Mouse (Mus musculus) small intestine, adult 2 months (tissue): ENCODE data around the gene Cabp4. TPM values are rescaled to one million over a fixed set of nuclear protein-coding genes. Genes with fewer than 3 reads are reported as not detected.
A peak's percentile ranks its signal among the peaks of the same experiment; 100 is the strongest.

Experiments
- H3K27ac ChIP-seq: fragments of 200-500 bp; 2 replicates; pipeline ENCODE4 v1.5.1; 2012; ENCODE audit warnings: low read depth, low read length, control low read depth, inconsistent platforms; ENCODE audit not compliant: insufficient read depth
- H3K27me3 ChIP-seq: fragments of 200-500 bp; 2 replicates; pipeline ENCODE4 v1.6.1; 2012; ENCODE audit warnings: mild to moderate bottlenecking, moderate library complexity, low read length, inconsistent platforms; ENCODE audit not compliant: control insufficient read depth, insufficient read depth
- H3K36me3 ChIP-seq: fragments of 200-500 bp; 2 replicates; pipeline ENCODE4 v1.6.1; 2012; ENCODE audit warnings: mild to moderate bottlenecking, low read length, control low read depth, inconsistent platforms; ENCODE audit not compliant: control insufficient read depth, insufficient read depth
- H3K4me1 ChIP-seq: fragments of 200-500 bp; 2 replicates; pipeline ENCODE4 v1.6.1; 2012; ENCODE audit warnings: low read length, inconsistent platforms, mixed read lengths; ENCODE audit not compliant: control insufficient read depth, insufficient read depth, insufficient read length
- H3K4me3 ChIP-seq: fragments of 200-500 bp; 2 replicates; pipeline ENCODE4 v1.5.1; 2012; ENCODE audit warnings: low read depth, mild to moderate bottlenecking, control low read depth, inconsistent platforms, low read length, moderate library complexity
- CTCF ChIP-seq: fragments of 200-500 bp; IDR thresholded peaks from 2 replicates; pipeline ENCODE4 v1.5.1; 2012; ENCODE audit warnings: low read depth, mild to moderate bottlenecking, control low read depth, inconsistent platforms, low read length, moderate library complexity, mixed read lengths; ENCODE audit not compliant: insufficient replicate concordance, insufficient read length; ENCODE audit errors: extremely low read depth
- POLR2A ChIP-seq: fragments of 200-500 bp; IDR thresholded peaks from 2 replicates; pipeline ENCODE4 v1.6.1; 2012; ENCODE audit warnings: low read depth, mild to moderate bottlenecking, control low read depth, inconsistent platforms, low read length, moderate library complexity
- WGBS: fragments of 180-500 bp; shearing (Covaris S2); methylation state at CpG from one replicate; pipeline ENCODE4 v1.1.7; 2018; 5-methylcytosine and 5-hydroxymethylcytosine counted together
- polyA plus RNA-seq: library from polyadenylated mRNA; depleted of rRNA; stranded (reverse); fragments of >200 nt; gene quantifications from 2 replicates; pipeline ENCODE4 v1.2.3, GENCODE M21; 2012

Cabp4 gene
- polyA plus RNA-seq, 1 experiment, result 0.42 TPM

DNA sequence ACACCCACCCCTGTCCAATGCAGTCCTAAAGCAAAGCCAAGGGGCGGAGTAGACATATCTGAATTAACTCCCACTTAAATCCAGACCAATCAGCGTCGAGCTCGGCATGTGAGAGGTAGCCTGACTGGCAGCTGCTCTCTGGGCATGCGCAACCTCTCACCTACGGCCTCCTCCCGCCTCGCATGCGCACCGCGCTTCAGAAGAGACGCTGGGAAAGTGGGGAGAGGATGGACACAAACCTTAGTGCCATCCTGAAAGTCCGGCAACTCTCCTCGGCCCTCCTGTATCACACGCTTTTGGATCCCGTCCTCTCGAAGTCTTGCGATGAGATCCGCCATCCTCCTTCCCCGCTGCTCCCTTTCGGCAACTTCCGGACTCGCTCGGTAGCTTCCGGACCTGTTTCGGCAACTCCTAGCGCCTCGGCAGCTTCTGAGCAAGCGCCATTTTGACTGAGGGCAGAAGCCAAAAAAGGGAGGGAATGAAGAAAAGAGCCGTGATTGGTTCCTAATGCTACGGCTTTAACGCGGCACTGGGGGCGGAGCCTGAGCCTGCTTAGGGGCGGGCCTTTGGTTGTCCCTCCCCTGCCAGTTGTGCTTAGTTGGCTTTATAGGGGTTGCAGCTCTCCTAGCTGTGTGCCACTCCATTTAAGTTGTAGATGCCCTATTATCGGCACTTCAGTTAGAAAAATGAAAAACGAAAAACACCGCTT, 22.6 kb downstream of the Cabp4 start:
- Histone ChIP-seq H3K27me3 (no peaks in the 10 kb centered on the region), H3K4me1 (peaks cover 12% of the 10 kb centered on the region; the same call in 1 of the 2 replicates), H3K4me3 (peak overlapping the region; percentile 68), H3K27ac (peak overlapping the region; percentile 79), H3K36me3 (peaks cover 14% of the 10 kb centered on the region; the same call in 1 of the 2 replicates)
- WGBS, result 3% methylated on average over 38 of the region's 38 CpGs
- TF ChIP-seq POLR2A, result peak; percentile 45
- no peak for TF ChIP-seq CTCF

DNA sequence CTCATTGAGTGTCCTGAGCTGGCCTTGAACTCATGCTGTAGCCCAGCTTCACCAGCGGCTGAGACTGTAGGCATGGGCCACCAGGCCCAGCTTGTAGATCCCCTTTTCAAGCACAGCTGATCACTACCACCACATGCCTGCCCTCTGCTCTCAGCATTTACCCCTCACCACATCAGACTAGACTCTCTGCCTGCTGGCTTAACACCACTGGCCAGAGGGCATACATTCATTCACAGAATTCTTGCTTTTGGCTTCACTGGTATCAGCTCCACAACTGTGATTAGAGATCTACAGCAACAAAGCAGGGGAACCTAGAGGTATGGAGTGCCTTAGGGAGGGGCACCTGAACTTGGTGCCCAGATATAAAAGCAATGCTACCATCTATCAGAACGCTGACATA, 23.3 kb downstream of the Cabp4 start:
- Histone ChIP-seq H3K4me3 (no peak overlapping the region), H3K36me3 (peaks cover 18% of the 10 kb centered on the region; the same call in 1 of the 2 replicates), H3K27ac (peak overlapping the region; percentile 46), H3K4me1 (peaks cover 12% of the 10 kb centered on the region; the same call in 1 of the 2 replicates), H3K27me3 (no peaks in the 10 kb centered on the region)
- TF ChIP-seq POLR2A, result no peak
- no peak for TF ChIP-seq CTCF
- 91% methylated on average over 2 of the region's 2 CpGs for WGBS

DNA sequence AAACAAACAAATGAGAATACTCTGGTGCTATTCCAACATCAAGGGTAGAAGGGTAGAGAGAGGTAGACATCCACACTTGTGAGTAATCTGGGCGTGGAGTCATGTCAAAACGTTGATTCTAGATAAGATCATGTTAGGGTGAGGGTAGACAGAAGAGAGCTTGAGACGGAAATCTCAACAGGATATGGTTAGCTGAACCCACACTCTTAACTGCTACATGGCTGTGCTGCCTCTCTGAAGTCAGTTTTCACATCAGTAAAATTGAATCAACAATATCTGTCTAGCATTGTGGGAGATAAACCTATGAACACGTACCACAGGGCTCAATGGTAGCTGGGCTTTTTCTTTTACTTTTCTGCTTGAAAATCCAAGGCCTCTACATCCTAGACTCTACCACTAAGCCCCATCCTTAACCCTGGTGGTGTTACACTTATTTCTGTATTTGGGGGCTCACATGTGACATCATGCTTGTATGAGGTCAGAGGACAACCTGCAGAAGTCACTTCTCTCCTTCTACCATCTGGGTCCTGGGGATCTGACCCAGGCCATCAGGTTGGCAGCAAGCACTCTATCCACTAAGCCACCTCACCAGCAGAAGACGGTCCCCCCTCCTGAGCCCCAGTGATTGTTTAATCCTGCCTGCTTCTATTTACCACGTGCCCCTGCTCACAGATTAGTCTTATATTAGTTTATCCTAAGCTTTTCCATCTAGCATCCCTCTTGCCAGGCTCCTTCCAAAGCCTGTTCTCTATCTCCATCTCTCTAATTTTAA, 23.9 kb downstream of the Cabp4 start:
- TF ChIP-seq CTCF (no peak), POLR2A (no peak)
- H3K4me1 ChIP-seq, result peaks cover 17% of the 10 kb centered on the region; the same call in 1 of the 2 replicates
- WGBS, result 66% methylated on average over 6 of the region's 6 CpGs
- H3K4me3 ChIP-seq, result no peak overlapping the region
- peaks cover 23% of the 10 kb centered on the region for H3K36me3 ChIP-seq
- H3K27me3 ChIP-seq, result no peaks in the 10 kb centered on the region
- H3K27ac ChIP-seq, result peak overlapping the region; percentile 46

DNA sequence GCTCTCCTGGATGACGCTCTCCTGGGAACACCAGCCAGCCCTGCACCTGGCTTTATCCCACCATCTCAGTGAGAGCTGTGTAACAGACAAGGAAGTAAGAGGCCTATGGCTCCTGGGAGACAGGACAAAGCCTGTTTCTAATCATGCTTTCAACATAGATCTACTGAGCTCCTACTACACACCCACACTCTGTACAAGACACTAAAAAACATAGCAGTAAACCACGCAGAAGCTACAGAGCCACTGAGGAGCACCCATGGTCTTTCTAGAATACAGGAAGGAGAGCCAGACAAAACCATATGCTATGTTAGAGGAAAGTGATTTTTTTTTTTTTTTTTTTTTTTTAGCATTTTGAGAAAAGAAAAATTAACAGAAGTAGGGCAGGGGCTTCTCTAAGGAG, 25.5 kb downstream of the Cabp4 start:
- no peak overlapping the region for H3K27ac ChIP-seq
- peaks cover 31% of the 10 kb centered on the region for H3K4me1 ChIP-seq
- TF ChIP-seq CTCF (no peak), POLR2A (no peak)
- no peak overlapping the region for H3K4me3 ChIP-seq
- H3K27me3 ChIP-seq, result no peaks in the 10 kb centered on the region
- WGBS, result 94% methylated on average over 2 of the region's 2 CpGs
- H3K36me3 ChIP-seq, result peaks cover 27% of the 10 kb centered on the region

DNA sequence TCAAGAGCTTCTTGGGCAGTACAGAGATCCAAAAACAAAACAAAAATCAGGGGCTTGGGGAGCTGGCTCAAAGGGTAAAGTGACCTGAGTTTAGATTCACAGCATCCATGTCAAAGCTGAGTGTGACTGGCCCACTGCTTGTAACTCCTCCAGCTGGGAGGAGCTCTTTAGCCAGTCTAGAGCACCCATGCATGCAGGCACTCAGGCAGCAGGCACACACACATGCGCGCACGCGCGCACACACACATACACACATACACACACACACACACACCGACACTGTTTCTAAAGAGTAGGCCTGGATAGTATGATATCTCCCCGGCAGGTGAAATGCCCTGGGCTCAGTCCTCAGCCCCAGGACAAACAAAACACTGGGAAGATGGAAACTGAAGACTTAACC, 26.8 kb downstream of the Cabp4 start:
- no peak overlapping the region for H3K27ac ChIP-seq
- H3K27me3 ChIP-seq, result no peaks in the 10 kb centered on the region
- peaks cover 44% of the 10 kb centered on the region for H3K4me1 ChIP-seq
- TF ChIP-seq CTCF (no peak), POLR2A (no peak)
- peaks cover 34% of the 10 kb centered on the region for H3K36me3 ChIP-seq
- 98% methylated on average over 7 of the region's 7 CpGs for WGBS
- no peak overlapping the region for H3K4me3 ChIP-seq

DNA sequence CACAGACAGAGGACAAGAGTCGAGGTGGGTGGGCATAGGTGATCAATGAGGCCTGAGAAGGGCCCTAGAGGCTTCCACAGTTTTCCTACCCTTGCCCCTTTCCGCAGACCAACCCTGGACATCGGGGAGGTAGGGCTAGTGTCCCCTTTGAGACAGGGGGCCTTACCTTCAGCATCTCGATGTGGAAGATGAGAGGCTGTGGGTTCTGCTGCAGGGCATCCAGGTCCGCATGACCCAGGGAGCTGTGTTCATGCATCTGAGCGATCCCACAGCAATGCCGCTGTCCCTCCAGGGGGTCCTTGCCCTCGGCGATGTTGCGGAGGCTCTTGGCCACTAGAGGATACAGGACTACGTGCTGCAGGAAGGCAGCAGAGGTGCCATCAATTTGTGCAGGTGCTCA, 28.0 kb downstream of the Cabp4 start:
- Histone ChIP-seq H3K27me3 (no peaks in the 10 kb centered on the region), H3K4me3 (no peak overlapping the region), H3K4me1 (peaks cover 42% of the 10 kb centered on the region), H3K36me3 (peaks cover 45% of the 10 kb centered on the region), H3K27ac (no peak overlapping the region)
- 93% methylated on average over 11 of the region's 11 CpGs for WGBS
- TF ChIP-seq POLR2A (no peak), CTCF (no peak)

DNA sequence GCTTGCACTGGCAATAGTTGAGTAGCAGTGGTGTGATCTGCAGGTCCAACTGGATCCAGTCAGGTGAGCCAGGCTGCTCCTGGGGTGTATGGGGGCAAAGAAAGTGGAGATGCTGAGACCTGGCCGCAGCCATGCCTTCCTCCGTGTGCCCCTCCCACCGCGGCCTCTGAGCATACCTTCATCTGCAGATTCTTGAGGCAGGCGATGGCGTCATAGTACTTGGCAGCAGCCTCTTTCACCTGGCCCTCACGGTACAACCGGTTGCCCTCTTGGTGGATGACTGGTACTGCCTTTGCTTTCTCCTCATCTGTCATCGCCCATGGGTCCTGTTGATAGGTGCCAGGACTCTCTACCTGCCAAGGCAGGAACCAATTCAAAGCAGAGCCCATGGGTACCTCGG, 28.7 kb downstream of the Cabp4 start:
- peak overlapping the region; percentile 99 for H3K27ac ChIP-seq
- no peaks in the 10 kb centered on the region for H3K27me3 ChIP-seq
- 91% methylated on average over 10 of the region's 10 CpGs for whole genome bisulfite sequencing
- no peak overlapping the region for H3K4me3 ChIP-seq
- peaks cover 45% of the 10 kb centered on the region for H3K36me3 ChIP-seq
- TF ChIP-seq POLR2A (no peak), CTCF (no peak)
- H3K4me1 ChIP-seq, result peaks cover 38% of the 10 kb centered on the region
